Mouse (Mus musculus): ENCODE measurements around the gene Slc35e3. TPM values are rescaled to one million over a fixed set of nuclear protein-coding genes. Genes with fewer than 3 reads are reported as not detected.
"Not testable (repeated sequence)": the region's sequence is repeated elsewhere in the genome, so short reads cannot be mapped to it uniquely, and the experiment has no call there.

The Slc35e3 gene
- polyA plus RNA-seq, 1 experiment from 2014 or later: 22.1 TPM

GRCm38 (mm10) chr10:117747711-117748110 is 1.5 kb upstream of the Slc35e3 start:
- no peaks in the 10 kb centered on the region for H3K27me3 ChIP-seq (ENCODE audit: low read depth, poor library complexity, severe bottlenecking)
- DNase-seq (ENCODE audit: low spot score): no peak
- no peak overlapping the region for H3K4me3 ChIP-seq
- no peak overlapping the region for H3K27ac ChIP-seq
- peaks cover 24% of the 10 kb centered on the region for H3K4me1 ChIP-seq
- 95% methylated on average over 7 of the region's 7 CpGs for WGBS
- H3K36me3 ChIP-seq: peaks cover 60% of the 10 kb centered on the region
- H3K9me3 ChIP-seq (replicated peaks): no peaks in the 10 kb centered on the region

DNA sequence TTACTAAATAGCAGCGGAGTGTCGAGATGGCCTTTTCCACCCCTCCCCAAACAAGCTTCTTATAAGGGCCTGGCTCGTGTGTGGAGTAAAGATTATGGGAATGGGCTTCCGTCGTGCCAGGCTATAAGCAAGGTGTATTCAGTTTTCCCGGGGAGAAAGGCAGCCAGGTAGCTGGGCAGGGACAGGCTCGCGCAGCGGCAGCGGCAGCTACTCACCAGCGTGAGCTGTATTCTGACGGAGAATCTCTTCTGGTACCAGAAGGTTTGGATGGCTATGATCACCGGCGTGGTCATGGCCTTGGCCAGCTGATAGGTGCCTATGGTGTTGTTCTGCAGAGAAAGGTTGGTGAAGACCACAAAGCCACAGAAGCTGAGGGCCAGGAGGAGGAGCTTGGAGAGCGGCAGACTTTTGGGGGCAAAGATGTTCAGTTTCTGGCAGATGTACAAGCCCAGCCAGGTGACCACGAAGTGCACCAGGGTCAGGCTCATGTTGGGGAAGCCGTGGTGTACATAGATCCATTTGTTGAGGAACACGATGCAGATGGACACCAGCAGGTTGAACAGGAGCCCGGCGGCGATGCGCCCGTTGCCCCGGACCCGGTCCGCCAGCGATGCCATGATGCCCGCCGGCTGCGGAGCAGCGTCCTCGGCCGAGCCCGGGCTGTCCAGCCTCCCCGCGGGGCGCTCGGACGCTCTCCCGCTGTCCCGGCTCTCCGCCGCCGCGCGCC is 432 bp downstream of the Slc35e3 start:
- under 1% methylated on average over 19 of the region's 46 CpGs for WGBS
- peak overlapping the region; percentile 63 for H3K4me3 ChIP-seq
- peak; percentile 53 for DNase-seq (ENCODE audit: low spot score)
- H3K27me3 ChIP-seq (ENCODE audit: low read depth, poor library complexity, severe bottlenecking); H3K9me3 ChIP-seq (replicated peaks): not testable (repeated sequence)
- H3K4me1 ChIP-seq: peaks cover 24% of the 10 kb centered on the region
- H3K27ac ChIP-seq: peak overlapping the region; percentile 79
- peaks cover 53% of the 10 kb centered on the region for H3K36me3 ChIP-seq

DNA sequence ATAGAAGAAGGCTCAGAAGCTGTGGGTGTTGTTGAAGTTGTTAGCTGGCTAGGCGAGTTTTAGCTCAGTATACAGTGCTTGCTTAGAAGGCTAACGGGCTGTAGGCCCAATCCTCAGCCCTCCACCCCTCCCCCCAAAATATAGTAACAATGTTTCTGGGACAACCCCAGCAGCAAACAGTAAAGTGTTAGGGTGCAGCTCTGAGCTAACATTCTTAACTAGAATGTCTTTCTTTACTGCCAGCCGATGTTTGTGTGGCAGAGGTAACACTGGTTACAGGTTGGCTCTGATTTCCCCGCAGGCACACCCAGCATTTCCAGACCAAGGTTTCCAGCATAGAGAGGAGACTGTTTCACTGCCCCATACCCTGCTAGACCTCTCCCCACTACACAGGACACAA is 2.2 kb downstream of the Slc35e3 start:
- 82% methylated on average over 4 of the region's 4 CpGs for WGBS
- no peaks in the 10 kb centered on the region for H3K9me3 ChIP-seq (replicated peaks)
- no peak overlapping the region for H3K4me3 ChIP-seq
- peaks cover 24% of the 10 kb centered on the region for H3K4me1 ChIP-seq
- H3K27ac ChIP-seq: no peak overlapping the region
- H3K36me3 ChIP-seq: peaks cover 53% of the 10 kb centered on the region
- DNase-seq (ENCODE audit: low spot score): no peak
- H3K27me3 ChIP-seq (ENCODE audit: low read depth, poor library complexity, severe bottlenecking): no peaks in the 10 kb centered on the region

DNA sequence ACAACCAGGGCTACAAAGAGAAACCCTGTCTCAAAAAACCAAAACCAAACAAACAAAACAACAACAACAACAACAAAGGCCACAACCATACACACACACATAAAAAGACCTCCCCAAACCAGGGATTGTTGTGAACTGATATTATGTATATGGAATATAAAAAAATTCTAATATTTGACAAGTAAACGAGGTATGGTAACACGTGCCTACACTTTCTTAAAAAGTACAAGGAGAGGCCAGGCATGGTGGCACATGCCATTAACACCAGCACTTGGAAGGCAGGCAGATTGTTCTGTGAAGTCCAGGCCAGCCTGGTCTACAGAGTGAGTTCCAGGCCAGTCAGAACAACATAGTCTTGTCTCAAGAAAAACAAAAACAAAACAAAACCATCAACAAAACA is 3.0 kb downstream of the Slc35e3 start:
- WGBS: 96% methylated on average over 2 of the region's 2 CpGs
- peaks cover 24% of the 10 kb centered on the region for H3K4me1 ChIP-seq
- H3K9me3 ChIP-seq (replicated peaks): no peaks in the 10 kb centered on the region
- H3K27ac ChIP-seq: no peak overlapping the region
- H3K36me3 ChIP-seq: peaks cover 53% of the 10 kb centered on the region
- H3K4me3 ChIP-seq: no peak overlapping the region
- no peaks in the 10 kb centered on the region for H3K27me3 ChIP-seq (ENCODE audit: low read depth, poor library complexity, severe bottlenecking)
- no peak for DNase-seq (ENCODE audit: low spot score)

DNA sequence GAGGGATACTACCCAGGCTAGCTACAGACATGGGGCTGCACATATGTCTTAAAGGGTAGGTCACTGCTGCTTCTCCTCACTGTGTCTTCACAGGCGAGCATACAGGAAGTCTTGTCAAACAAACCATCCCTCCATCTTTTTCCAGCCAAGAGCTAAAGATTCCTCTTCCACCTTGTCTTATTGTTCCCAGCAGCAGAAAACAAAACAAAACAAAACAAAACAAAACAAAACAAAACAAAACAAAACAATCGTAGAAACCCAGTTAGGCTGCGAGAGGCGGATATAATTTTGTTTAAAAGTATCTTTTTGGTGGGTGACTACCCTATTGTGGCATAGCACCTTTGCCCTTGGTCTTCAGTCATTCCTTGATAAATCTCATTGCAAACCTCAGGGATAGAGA is 3.5 kb downstream of the Slc35e3 start:
- no peaks in the 10 kb centered on the region for H3K9me3 ChIP-seq (replicated peaks)
- 94% methylated on average over 4 of the region's 4 CpGs for WGBS
- no peak overlapping the region for H3K4me3 ChIP-seq
- H3K27me3 ChIP-seq (ENCODE audit: low read depth, poor library complexity, severe bottlenecking): no peaks in the 10 kb centered on the region
- H3K27ac ChIP-seq: no peak overlapping the region
- no peak for DNase-seq (ENCODE audit: low spot score)
- H3K36me3 ChIP-seq: peaks cover 53% of the 10 kb centered on the region
- peaks cover 21% of the 10 kb centered on the region for H3K4me1 ChIP-seq

- H3K36me3 ChIP-seq: peaks cover 59% of the 10 kb centered on the region
- H3K9me3 ChIP-seq (replicated peaks): no peaks in the 10 kb centered on the region
- WGBS: 90% methylated on average over 15 of the region's 15 CpGs
- no peak for DNase-seq (ENCODE audit: low spot score)
- no peaks in the 10 kb centered on the region for H3K27me3 ChIP-seq (ENCODE audit: low read depth, poor library complexity, severe bottlenecking)
- H3K4me3 ChIP-seq: no peak overlapping the region
- no peak overlapping the region for H3K27ac ChIP-seq
- peaks cover 21% of the 10 kb centered on the region for H3K4me1 ChIP-seq
These were observed 4.3 kb downstream of the Slc35e3 start for GRCm38 (mm10) chr10:117741698-117742475.

DNA sequence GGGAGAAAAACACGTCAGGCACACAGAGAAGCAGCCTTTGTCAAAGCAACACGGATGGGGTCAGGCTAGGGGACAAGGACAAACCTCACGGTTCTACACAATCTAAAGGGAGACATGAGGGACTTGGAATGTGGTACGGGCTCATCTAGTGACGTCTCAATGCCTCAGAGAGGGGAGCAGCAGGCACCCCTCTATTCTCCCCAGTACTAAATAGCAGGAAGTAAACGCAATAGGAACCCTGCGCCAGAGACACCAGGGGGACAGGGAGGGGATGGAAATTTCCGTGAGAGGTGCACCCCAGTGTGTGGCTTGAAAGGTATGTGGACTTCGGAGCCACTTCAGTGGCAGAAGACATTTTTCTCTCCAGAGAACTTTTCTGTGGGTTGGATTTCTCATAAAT is 5.2 kb downstream of the Slc35e3 start:
- WGBS: 91% methylated on average over 9 of the region's 9 CpGs
- Histone ChIP-seq H3K4me1 (peaks cover 21% of the 10 kb centered on the region), H3K27ac (no peak overlapping the region)

DNA sequence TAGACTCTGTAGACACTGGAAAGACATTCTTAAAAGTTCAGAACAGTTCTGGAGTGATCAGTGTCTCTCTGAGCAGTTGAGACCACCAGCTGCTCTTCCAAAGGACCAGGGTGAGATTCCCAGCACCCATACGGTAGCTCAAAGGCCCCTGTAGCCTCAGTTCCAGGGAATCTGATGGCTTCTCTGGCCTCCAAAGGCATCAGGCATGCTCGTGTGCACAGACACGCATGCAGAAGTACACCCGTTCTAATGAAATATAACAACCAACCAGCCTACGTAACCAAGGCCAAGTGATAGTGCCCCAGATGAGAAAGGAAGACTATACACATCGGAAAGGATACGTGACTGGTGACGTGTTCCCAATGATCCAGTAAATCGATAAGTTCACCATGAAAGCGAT is 6.0 kb downstream of the Slc35e3 start:
- H3K27me3 ChIP-seq (ENCODE audit: low read depth, poor library complexity, severe bottlenecking): no peaks in the 10 kb centered on the region
- no peak for DNase-seq (ENCODE audit: low spot score)
- peaks cover 71% of the 10 kb centered on the region for H3K36me3 ChIP-seq
- no peak overlapping the region for H3K4me3 ChIP-seq
- H3K27ac ChIP-seq: no peak overlapping the region
- 97% methylated on average over 10 of the region's 10 CpGs for WGBS
- peaks cover 17% of the 10 kb centered on the region for H3K4me1 ChIP-seq
- H3K9me3 ChIP-seq (replicated peaks): no peaks in the 10 kb centered on the region

More for the DNA sequence above, 5.2 kb downstream of the Slc35e3 start:
- no peaks in the 10 kb centered on the region for H3K27me3 ChIP-seq (ENCODE audit: low read depth, poor library complexity, severe bottlenecking)
- peaks cover 68% of the 10 kb centered on the region for H3K36me3 ChIP-seq
- no peaks in the 10 kb centered on the region for H3K9me3 ChIP-seq (replicated peaks)
- no peak for DNase-seq (ENCODE audit: low spot score)
- H3K4me3 ChIP-seq: no peak overlapping the region

DNA sequence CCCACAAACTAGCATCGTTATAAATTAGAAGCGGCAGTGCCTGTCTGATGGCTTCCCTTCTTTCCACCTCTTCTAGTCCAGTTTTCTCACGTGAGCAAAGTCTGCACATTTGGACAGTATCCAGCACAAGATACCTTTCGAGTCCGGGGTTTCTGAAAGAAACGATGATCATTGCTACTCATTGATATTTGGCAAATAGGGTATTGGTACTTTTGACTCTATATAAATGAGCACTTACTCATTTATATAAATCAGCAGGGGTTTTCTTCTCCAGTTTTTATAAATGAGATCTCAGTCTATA is 6.6 kb downstream of the Slc35e3 start:
- H3K9me3 ChIP-seq (replicated peaks): no peaks in the 10 kb centered on the region
- no peak overlapping the region for H3K4me3 ChIP-seq
- no peak for DNase-seq (ENCODE audit: low spot score)
- peaks cover 73% of the 10 kb centered on the region for H3K36me3 ChIP-seq
- no peak overlapping the region for H3K27ac ChIP-seq
- H3K27me3 ChIP-seq (ENCODE audit: low read depth, poor library complexity, severe bottlenecking): no peaks in the 10 kb centered on the region
- H3K4me1 ChIP-seq: peaks cover 12% of the 10 kb centered on the region
- WGBS: 96% methylated on average over 6 of the region's 6 CpGs

- peaks cover 72% of the 10 kb centered on the region for H3K36me3 ChIP-seq
- H3K27ac ChIP-seq: no peak overlapping the region
- no peaks in the 10 kb centered on the region for H3K9me3 ChIP-seq (replicated peaks)
- H3K4me3 ChIP-seq: no peak overlapping the region
- no peak for DNase-seq (ENCODE audit: low spot score)
- H3K27me3 ChIP-seq (ENCODE audit: low read depth, poor library complexity, severe bottlenecking): no peaks in the 10 kb centered on the region
- H3K4me1 ChIP-seq: peaks cover 7% of the 10 kb centered on the region
- WGBS: 95% methylated on average over 15 of the region's 15 CpGs
These were observed 7.1 kb downstream of the Slc35e3 start for GRCm38 (mm10) chr10:117738928-117739647.

GRCm38 (mm10) chr10:117738140-117738921 is 7.8 kb downstream of the Slc35e3 start:
- DNase-seq (ENCODE audit: low spot score): no peak
- peaks cover 66% of the 10 kb centered on the region for H3K36me3 ChIP-seq
- H3K27ac ChIP-seq: no peak overlapping the region
- H3K4me1 ChIP-seq: no peaks in the 10 kb centered on the region
- H3K4me3 ChIP-seq: no peak overlapping the region
- 91% methylated on average over 13 of the region's 13 CpGs for WGBS
- no peaks in the 10 kb centered on the region for H3K9me3 ChIP-seq (replicated peaks)
- no peaks in the 10 kb centered on the region for H3K27me3 ChIP-seq (ENCODE audit: low read depth, poor library complexity, severe bottlenecking)

DNA sequence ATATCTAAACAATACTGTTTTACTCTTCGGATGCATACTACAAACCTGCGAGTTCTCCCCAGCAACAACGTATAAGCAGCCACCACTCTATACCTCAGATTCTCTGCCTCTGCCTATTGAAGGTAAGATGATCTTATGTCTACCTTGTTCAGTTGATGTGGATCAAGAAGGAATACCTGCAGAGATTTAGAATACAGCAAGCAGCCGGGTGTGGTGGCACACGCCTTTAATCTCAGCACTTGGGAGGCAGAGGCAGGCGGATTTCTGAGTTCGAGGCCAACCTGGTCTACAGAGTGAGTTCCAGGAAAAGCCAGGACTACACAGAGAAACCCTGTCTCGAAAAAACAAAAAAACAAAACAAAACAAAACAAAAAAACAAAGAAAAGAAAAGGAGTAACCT is 8.7 kb downstream of the Slc35e3 start:
- H3K27me3 ChIP-seq (ENCODE audit: low read depth, poor library complexity, severe bottlenecking); DNase-seq (ENCODE audit: low spot score); H3K9me3 ChIP-seq (replicated peaks); H3K4me1 ChIP-seq; H3K27ac ChIP-seq; H3K4me3 ChIP-seq: not testable (repeated sequence)
- WGBS: 97% methylated on average over 8 of the region's 8 CpGs
- H3K36me3 ChIP-seq: peaks cover 67% of the 10 kb centered on the region

All from limb, embryonic 10.5 days (tissue).